Mouse (Mus musculus) olfactory bulb, adult 2 months (tissue): Measurements from ENCODE around the gene Rccd1.

ENCODE experiments used
- CTCF ChIP-seq: fragments of 200-500 bp; IDR thresholded peaks from 2 replicates; pipeline ENCODE4 v1.5.1; 2012; ENCODE audit warnings: low read depth, mild to moderate bottlenecking, low read length, moderate library complexity; ENCODE audit not compliant: insufficient read depth
- POLR2A ChIP-seq: fragments of 200-500 bp; IDR thresholded peaks from 2 replicates; pipeline ENCODE4 v1.6.1; 2012; ENCODE audit warnings: mild to moderate bottlenecking, low read depth, low read length, moderate library complexity; ENCODE audit not compliant: insufficient read depth

DNA sequence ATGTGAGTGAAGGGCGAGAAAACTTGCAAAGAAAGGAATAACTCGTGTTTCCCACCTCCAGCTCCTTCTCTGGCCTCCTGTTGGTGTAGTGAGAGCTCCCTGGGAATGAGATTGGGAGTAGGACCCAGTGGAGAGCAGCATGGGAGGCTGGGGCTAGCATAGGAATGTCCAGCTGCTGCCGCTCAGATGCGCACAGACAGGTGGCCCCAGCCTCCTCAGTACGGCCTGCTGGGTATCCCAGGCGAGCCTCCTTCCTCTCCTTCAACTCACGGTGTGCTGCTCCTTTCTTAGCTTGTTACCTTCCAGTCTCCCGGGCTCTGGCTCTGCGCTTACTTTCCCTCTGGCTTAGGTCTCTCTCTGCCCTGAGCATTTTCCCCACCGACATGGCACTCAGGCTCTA is 44.2 kb downstream of the Rccd1 start:
- TF ChIP-seq CTCF (no peak), POLR2A (no peak)
